Mouse (Mus musculus): ENCODE results near the gene Spc25.

DNA sequence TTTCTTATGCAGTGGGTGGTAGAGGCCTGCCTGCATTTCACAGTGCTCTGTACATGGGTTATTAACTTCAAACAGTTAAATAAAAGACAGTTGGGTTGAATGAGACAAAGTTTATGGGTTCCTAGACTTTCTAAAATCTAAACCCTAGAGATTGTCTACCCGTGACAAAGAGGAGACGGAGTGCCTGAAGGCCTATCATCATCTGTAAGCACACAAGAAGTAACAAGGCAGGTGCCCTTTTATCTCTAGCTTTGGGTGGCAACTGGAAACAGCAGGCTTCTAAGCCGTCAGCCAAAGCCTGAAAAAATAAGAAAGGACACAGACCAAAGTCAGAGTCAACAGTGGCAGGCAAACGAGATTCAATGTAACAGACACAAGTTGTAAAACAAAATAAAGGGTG lies 16.8 kb downstream of the Spc25 start:
- TF ChIP-seq CTCF (IDR thresholded peaks at IDR 0.05; ENCODE audit: low read depth, low read length), result no peak
- no peak for TF ChIP-seq GATA1 (IDR thresholded peaks at IDR 0.05; ENCODE audit: borderline replicate concordance, low read length)

All from G1E (cell line).